Mouse (Mus musculus) left cerebral cortex, postnatal 25 days (tissue): ENCODE measurements around the gene Snapc5. TPM values are rescaled to one million over a fixed set of nuclear protein-coding genes. Genes with fewer than 3 reads are reported as not detected.
A peak's percentile ranks its signal among the peaks of the same experiment; 100 is the strongest.
"Not testable (repeated sequence)": the region's sequence is repeated elsewhere in the genome, so short reads cannot be mapped to it uniquely, and the experiment has no call there.

Source experiments
- DNase-seq, 2 experiments: peaks; one replicate each; pipeline ENCODE4 v3.0.0; 2022; ENCODE audit warnings: low spot score in 2 of 2, mixed read lengths in 1 of 2
- intact Hi-C: fragments of 180-260 bp; cut with DNase I; formaldehyde crosslinking; loops from one replicate; pipeline ENCODE4 v1.15.1; 2025
- total RNA-seq, 2 experiments: library from RNA; stranded (reverse); gene quantifications; 2 replicates each; pipeline ENCODE4 v1.2.3; 2021

The Snapc5 gene
- total RNA-seq, 2 experiments from 2014 or later, result 21.5 to 22.7 TPM

- intact Hi-C loops, result no loop called here
- DNase-seq, result no peak
Measured at GRCm38 (mm10) chr9:64197524-64197923, 18.4 kb downstream of the Snapc5 start.

- intact Hi-C loops, result no loop called here
- no peak for DNase-seq
Measured at GRCm38 (mm10) chr9:64198068-64198762, 19.1 kb downstream of the Snapc5 start.

- intact Hi-C loops, result not testable (repeated sequence)
Measured at GRCm38 (mm10) chr9:64198763-64199418, 19.8 kb downstream of the Snapc5 start.

GRCm38 (mm10) chr9:64199897-64200296, 20.8 kb downstream of the Snapc5 start:
- no peak for DNase-seq
- intact Hi-C loops, result no loop called here

More at GRCm38 (mm10) chr9:64198763-64199418, 19.8 kb downstream of the Snapc5 start:
- DNase-seq, result not testable (repeated sequence)

DNA sequence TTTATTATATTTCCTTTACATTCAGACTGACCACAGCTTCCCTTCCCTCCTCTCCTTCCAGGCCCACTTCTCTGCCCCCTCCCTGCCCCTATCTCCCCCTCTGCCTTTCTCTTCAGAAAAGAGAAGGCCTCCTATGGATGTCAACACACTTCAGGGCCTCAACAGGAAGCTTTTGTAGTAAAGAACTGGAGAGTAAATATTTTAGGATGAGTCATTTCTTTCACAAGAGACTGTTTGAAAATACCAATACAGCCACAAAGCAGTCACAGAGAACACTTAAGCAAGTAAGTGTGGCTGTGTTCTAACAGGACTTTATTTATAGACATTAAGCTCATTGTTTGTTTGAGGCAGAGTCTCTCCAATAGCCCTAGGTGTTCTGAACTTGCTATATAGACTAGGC, 23.3 kb downstream of the Snapc5 start:
- intact Hi-C loops, result no loop called here
- no peak for DNase-seq

DNA sequence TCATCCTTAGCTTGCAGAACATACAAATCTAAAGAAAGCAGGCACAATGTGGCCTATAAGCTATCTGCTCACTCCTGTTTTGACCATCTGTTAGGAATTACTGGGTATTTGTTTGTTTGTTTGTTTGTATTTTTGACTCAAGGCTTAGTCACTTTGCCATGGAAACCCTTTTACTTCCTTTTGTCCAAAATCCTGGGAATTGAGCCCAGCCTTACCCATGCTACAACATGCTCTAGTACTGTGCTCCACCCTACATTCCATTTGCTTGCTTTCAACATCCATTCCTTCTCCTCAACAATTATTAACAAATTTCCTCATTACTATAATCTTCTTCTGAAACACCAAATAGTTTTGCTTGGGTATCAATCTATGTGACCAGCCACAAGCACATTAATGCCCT, 23.8 kb downstream of the Snapc5 start:
- intact Hi-C loops, result no loop called here
- DNase-seq, result no peak

GRCm38 (mm10) chr9:64207509-64208084, 28.5 kb downstream of the Snapc5 start:
- no peak for DNase-seq
- intact Hi-C loops, result no loop called here

- intact Hi-C loops, result no loop called here
Measured at GRCm38 (mm10) chr9:64214452-64214851, 35.4 kb downstream of the Snapc5 start.

GRCm38 (mm10) chr9:64216090-64216489, 37.0 kb downstream of the Snapc5 start:
- intact Hi-C loops, result no loop called here
- no peak for DNase-seq

More at GRCm38 (mm10) chr9:64214452-64214851, 35.4 kb downstream of the Snapc5 start:
- no peak for DNase-seq

GRCm38 (mm10) chr9:64216641-64217040, 37.6 kb downstream of the Snapc5 start:
- intact Hi-C loops, result no loop called here

DNA sequence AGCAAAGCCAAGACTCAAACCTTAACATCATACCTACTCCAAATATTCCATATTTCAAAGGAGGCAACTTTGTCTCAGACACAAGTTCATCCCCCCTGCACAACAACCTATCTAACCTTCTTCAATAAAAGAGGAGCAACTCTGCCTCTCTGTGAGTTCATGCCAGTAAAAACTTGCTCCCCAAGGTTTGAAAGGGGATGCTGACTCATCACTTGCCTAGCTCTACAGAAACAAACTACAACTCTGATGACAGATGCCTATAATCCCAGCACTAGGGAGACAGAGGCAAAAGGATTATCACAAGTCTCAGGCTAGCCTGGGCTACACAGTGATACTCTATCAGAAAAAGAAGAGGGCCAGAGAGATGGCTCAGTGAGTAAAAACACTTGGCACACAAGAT, 38.8 kb downstream of the Snapc5 start:
- intact Hi-C loops, result no loop called here
- no peak for DNase-seq

More at GRCm38 (mm10) chr9:64216641-64217040, 37.6 kb downstream of the Snapc5 start:
- DNase-seq, result no peak

DNA sequence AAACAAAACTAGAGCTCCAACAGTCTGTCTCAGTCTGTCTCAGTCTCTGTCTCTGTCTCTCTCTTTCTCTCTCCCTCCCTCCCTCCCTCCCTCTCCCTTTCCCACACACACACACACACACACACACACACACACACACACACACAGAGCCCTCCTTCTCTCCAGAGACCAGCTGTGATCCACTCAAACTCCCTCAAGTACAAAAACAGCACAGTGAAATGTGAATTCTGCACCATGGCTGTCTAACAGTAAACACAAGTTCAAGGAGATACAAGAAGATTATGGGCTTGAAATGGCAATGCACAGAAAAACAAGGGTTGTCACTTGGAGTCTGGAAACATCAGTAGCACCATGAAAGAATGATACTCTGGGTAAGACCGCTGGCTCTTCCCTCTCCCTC, 40.2 kb downstream of the Snapc5 start:
- intact Hi-C loops, result no loop called here
- peak in 1 of 2 experiments; percentile 51 for DNase-seq

GRCm38 (mm10) chr9:64219772-64220420, 40.8 kb downstream of the Snapc5 start:
- intact Hi-C loops, result no loop called here
- DNase-seq, result no peak

GRCm38 (mm10) chr9:64220603-64221002, 41.5 kb downstream of the Snapc5 start:
- intact Hi-C loops, result no loop called here
- DNase-seq, result no peak

DNA sequence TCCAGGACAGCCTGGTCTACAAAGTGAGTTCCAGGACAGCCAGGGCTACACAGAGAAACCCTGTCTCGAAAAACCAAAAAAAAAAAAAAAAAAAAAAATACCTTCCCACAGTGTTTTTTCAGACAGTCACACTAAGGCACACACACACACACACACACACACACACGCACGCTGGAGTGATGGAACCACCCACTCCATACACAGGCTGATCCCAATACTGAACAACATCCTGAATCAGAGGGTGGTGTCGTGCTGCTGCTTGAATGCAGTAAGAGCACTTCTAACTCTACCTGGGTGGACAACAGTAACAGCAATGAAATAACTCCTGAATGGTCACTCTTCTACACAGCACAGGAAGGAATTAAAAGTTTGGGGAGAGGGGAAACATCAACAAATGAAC, 42.4 kb downstream of the Snapc5 start:
- DNase-seq, result peak; percentile 35 to 55
- intact Hi-C loops, result no loop called here

DNA sequence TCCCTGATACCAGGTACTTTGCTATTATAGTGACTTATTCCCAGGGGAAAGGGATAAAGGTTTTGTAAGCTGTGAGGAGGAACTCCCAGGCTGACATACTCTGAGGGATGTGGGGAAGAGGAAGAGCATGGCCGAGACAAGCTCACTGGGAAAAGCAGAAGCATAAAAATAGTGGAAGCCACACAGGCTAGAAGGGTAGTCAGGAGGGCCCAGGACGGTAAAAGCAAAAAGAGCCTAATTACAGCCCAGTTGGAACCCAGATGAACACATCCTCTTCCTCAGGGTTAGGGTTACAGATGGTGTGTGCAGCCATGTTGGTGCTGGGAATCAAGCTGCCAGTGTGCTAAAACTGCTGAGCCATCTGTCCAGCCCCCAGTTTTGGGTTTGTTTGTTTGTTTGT, 43.0 kb downstream of the Snapc5 start:
- no peak for DNase-seq
- intact Hi-C loops, result loop anchor here (2.0 kb wide), 1 partner anchor 31 kb away; the partner anchor contains the start of gene Map2k1

- intact Hi-C loops, result no loop called here
- DNase-seq, result no peak
Measured at GRCm38 (mm10) chr9:64225805-64226204, 46.7 kb downstream of the Snapc5 start.

DNA sequence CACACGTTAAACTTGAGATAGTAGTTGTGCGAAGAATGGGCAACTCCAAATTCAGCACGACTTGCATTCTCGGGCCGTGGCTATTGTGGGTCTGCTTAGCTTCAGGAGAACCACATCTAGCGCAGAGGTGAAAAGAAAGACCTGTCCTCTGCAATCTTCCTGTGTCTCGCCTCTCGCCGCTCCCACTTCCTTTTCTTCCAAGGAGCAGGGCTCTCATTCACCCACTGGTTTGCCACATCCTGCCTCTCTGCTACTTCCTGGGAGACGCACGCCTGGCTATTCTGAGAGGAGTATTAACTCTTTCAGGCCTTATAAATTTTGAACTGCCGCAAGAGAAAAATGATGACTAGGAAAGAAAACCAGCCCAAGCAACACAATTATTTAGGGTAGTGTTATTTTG, 48.7 kb downstream of the Snapc5 start:
- DNase-seq, result peak in 1 of 2 experiments; percentile 20
- intact Hi-C loops, result no loop called here

DNA sequence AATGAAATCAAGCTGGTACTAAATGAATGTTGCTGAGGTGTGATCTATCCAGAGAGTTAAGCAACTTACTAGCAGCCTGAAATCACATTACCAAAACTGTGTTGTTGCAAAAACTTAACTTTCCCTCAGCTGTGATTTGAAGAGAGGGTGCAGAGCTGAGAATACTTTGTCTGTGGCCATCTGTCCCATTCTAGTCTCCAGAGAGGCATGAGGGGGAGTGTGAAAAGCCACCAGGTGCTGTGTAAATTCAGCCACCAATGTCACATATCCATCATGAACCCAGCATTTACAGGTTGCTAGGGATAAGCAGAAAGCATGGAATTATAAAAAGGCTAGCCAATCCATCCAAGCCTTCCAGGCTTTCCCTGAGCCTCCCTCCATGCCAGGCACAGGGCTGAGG, 49.9 kb downstream of the Snapc5 start:
- DNase-seq, result peak; percentile 25 to 81
- intact Hi-C loops, result no loop called here

DNA sequence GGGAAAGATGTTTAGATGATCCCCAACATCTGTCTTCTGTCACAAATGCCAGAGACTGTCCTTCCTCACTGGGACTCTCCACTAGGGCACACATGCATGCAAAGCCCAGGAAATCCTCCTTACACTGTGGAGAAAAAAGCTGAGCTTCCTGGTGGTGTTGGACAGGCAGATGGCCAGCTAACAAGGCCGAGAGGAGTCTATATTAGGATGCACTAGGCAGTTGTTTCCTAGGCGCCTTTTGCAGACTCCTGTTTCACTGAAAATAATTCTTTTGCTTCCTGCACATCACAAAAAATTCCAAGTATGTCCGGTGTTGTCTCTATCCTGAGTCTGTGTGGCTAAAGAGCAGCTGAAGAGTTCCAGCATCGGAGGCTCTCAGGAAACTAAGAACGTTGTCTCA, 52.1 kb downstream of the Snapc5 start:
- peak; percentile 22 to 59 for DNase-seq
- intact Hi-C loops, result no loop called here
